Mouse (Mus musculus) liver, postnatal 0 days (tissue): ENCODE data around the gene Ston1.

Experiments used
- CTCF ChIP-seq: sonication (generic); IDR thresholded peaks from 2 replicates; pipeline ENCODE4 v1.5.1; 2016; ENCODE audit warnings: antibody characterized with exemption, low read depth
- EP300 ChIP-seq: IDR thresholded peaks from 2 replicates; pipeline ENCODE4 v1.6.1; 2016; ENCODE audit warnings: antibody characterized with exemption, low read depth, mild to moderate bottlenecking

GRCm38 (mm10) chr17:88615492-88616155 is 18.1 kb downstream of the Ston1 start:
- no peak for TF ChIP-seq CTCF
- no peak for TF ChIP-seq EP300
